Mouse (Mus musculus) kidney, postnatal 0 days (tissue): ENCODE measurements around the gene Fcgr3. TPM values are rescaled to one million over a fixed set of nuclear protein-coding genes. Genes with fewer than 3 reads are reported as not detected.

Source experiments
- ATAC-seq: fragments of 200-750 bp; cut with Nextera tagmentation; replicated peaks from 2 replicates; pipeline ENCODE4 v1.8.0; 2017; ENCODE audit warnings: low read depth, moderate number of reproducible peaks, moderate TSS enrichment, moderate library complexity; ENCODE audit not compliant: low FRiP score
- DNase-seq: peaks from one replicate; pipeline ENCODE4 v3.0.0-alpha.2; 2016; ENCODE audit warnings: low spot score
- H3K27ac ChIP-seq: fragments of 300-500 bp; sonication (generic); 2 replicates; pipeline ENCODE4 v1.5.1; 2014; ENCODE audit warnings: mild to moderate bottlenecking
- H3K27me3 ChIP-seq: fragments of 300-500 bp; sonication (generic); 2 replicates; pipeline ENCODE4 v1.6.1; 2014; ENCODE audit warnings: low read length, mixed read lengths; ENCODE audit not compliant: insufficient read depth
- H3K36me3 ChIP-seq: fragments of 300-500 bp; sonication (generic); 2 replicates; pipeline ENCODE4 v1.6.1; 2014; ENCODE audit warnings: low read length, mixed read lengths; ENCODE audit not compliant: insufficient read depth
- H3K4me1 ChIP-seq: fragments of 300-500 bp; sonication (generic); replicated peaks from 2 replicates; pipeline ENCODE4 v1.6.1; 2014; ENCODE audit warnings: antibody characterized with exemption, low read length, mixed read lengths; ENCODE audit not compliant: insufficient read depth
- H3K4me2 ChIP-seq: fragments of 300-500 bp; sonication (generic); 2 replicates; pipeline ENCODE4 v1.6.1; 2014; ENCODE audit warnings: mild to moderate bottlenecking, low read length, moderate library complexity, mixed read lengths
- H3K4me3 ChIP-seq: fragments of 300-500 bp; sonication (generic); replicated peaks from 2 replicates; pipeline ENCODE4 v1.5.1; 2014; ENCODE audit warnings: low read depth, low read length
- H3K9ac ChIP-seq: fragments of 300-500 bp; sonication (generic); 2 replicates; pipeline ENCODE4 v1.6.1; 2014; ENCODE audit warnings: low read depth, low read length
- H3K9me3 ChIP-seq: fragments of 300-500 bp; sonication (generic); replicated peaks from 2 replicates; pipeline ENCODE4 v1.6.1; 2016; ENCODE audit warnings: low read length, inconsistent platforms, mixed read lengths
- CTCF ChIP-seq: IDR thresholded peaks from 2 replicates; pipeline ENCODE4 v1.5.1; 2016; ENCODE audit warnings: antibody characterized with exemption, low read depth, mild to moderate bottlenecking, moderate library complexity
- WGBS: fragments of 180-500 bp; shearing (Covaris S2); extraction: QIAGEN DNeasy Blood & Tissue Kit; methylation state at CpG from one replicate; pipeline ENCODE4 v1.1.7; 2014; 5-methylcytosine and 5-hydroxymethylcytosine counted together
- polyA plus RNA-seq: library from polyadenylated mRNA; unstranded; fragments of >200 nt; fragmentation: Nextera tagmentation; extraction: Ambion mirVana; gene quantifications from 2 replicates; pipeline ENCODE4 v1.2.1, GENCODE M21; 2015

The Fcgr3 gene
- polyA plus RNA-seq, 1 experiment from 2014 or later = 13.2 TPM

GRCm38 (mm10) chr1:171057253-171057652, 7.5 kb downstream of the Fcgr3 start:
- no peak for ATAC-seq
- no peak for DNase-seq
- no peak overlapping the region for H3K27ac ChIP-seq
- H3K4me3 ChIP-seq = no peak overlapping the region
- TF ChIP-seq CTCF = no peak
- no peak overlapping the region for H3K9ac ChIP-seq
- H3K4me2 ChIP-seq = no peak overlapping the region
- no peaks in the 10 kb centered on the region for H3K36me3 ChIP-seq
- no peaks in the 10 kb centered on the region for H3K9me3 ChIP-seq
- no peaks in the 10 kb centered on the region for H3K27me3 ChIP-seq
- H3K4me1 ChIP-seq = no peaks in the 10 kb centered on the region
- WGBS = 79% methylated on average over 5 of the region's 5 CpGs

- no peaks in the 10 kb centered on the region for H3K36me3 ChIP-seq
- no peak overlapping the region for H3K4me2 ChIP-seq
- no peak overlapping the region for H3K4me3 ChIP-seq
- no peaks in the 10 kb centered on the region for H3K27me3 ChIP-seq
- H3K9ac ChIP-seq = no peak overlapping the region
- no peaks in the 10 kb centered on the region for H3K9me3 ChIP-seq
- H3K27ac ChIP-seq = no peak overlapping the region
- 80% methylated on average over 6 of the region's 6 CpGs for WGBS
- no peak for TF ChIP-seq CTCF
- DNase-seq = no peak
- ATAC-seq = no peak
- no peaks in the 10 kb centered on the region for H3K4me1 ChIP-seq
These were observed 11.4 kb downstream of the Fcgr3 start for GRCm38 (mm10) chr1:171053305-171053704.

GRCm38 (mm10) chr1:171050774-171051173, 14.0 kb downstream of the Fcgr3 start:
- Histone ChIP-seq H3K27me3 (no peaks in the 10 kb centered on the region), H3K9me3 (no peaks in the 10 kb centered on the region), H3K4me1 (no peaks in the 10 kb centered on the region), H3K4me3 (no peak overlapping the region), H3K27ac (no peak overlapping the region), H3K4me2 (no peak overlapping the region), H3K9ac (no peak overlapping the region), H3K36me3 (no peaks in the 10 kb centered on the region)
- no peak for TF ChIP-seq CTCF
- DNase-seq = no peak
- no peak for ATAC-seq
- 63% methylated on average over 7 of the region's 7 CpGs for WGBS

GRCm38 (mm10) chr1:171049263-171049662, 15.5 kb downstream of the Fcgr3 start:
- Histone ChIP-seq H3K9me3 (no peaks in the 10 kb centered on the region), H3K27me3 (no peaks in the 10 kb centered on the region), H3K27ac (no peak overlapping the region), H3K4me3 (no peak overlapping the region), H3K4me1 (no peaks in the 10 kb centered on the region), H3K36me3 (no peaks in the 10 kb centered on the region), H3K9ac (no peak overlapping the region), H3K4me2 (no peak overlapping the region; the same call in 1 of the 2 replicates)
- ATAC-seq = no peak
- no peak for TF ChIP-seq CTCF
- DNase-seq = no peak
- WGBS = 61% methylated on average over 10 of the region's 10 CpGs

GRCm38 (mm10) chr1:171046501-171046900, 18.2 kb downstream of the Fcgr3 start:
- no peak for TF ChIP-seq CTCF
- Histone ChIP-seq H3K27ac (no peak overlapping the region), H3K27me3 (no peaks in the 10 kb centered on the region), H3K4me3 (no peak overlapping the region), H3K4me2 (no peak overlapping the region), H3K4me1 (no peaks in the 10 kb centered on the region), H3K9me3 (no peaks in the 10 kb centered on the region), H3K36me3 (no peaks in the 10 kb centered on the region), H3K9ac (no peak overlapping the region)
- ATAC-seq = no peak
- WGBS = 75% methylated on average over 3 of the region's 3 CpGs
- DNase-seq = no peak

- ATAC-seq = 0 out of 2 replicates have a peak, but pooled peaks have one; percentile 5
These were observed 19.7 kb downstream of the Fcgr3 start for GRCm38 (mm10) chr1:171045079-171045465.

More at GRCm38 (mm10) chr1:171045079-171045465, 19.7 kb downstream of the Fcgr3 start:
- Histone ChIP-seq H3K27ac (no peak overlapping the region), H3K4me3 (peak overlapping the region; percentile 54), H3K9me3 (no peaks in the 10 kb centered on the region), H3K27me3 (no peaks in the 10 kb centered on the region), H3K4me1 (no peaks in the 10 kb centered on the region), H3K4me2 (peak overlapping the region; percentile 46), H3K9ac (0 out of 2 replicates have a peak overlapping the region, but pooled peaks have one; percentile 15), H3K36me3 (no peaks in the 10 kb centered on the region)
- no peak for DNase-seq
- whole genome bisulfite sequencing = 7% methylated on average over 14 of the region's 14 CpGs
- TF ChIP-seq CTCF = no peak
